Mouse (Mus musculus) bone marrow, adult 2 months (tissue): ENCODE results near the gene Sav1. TPM values are rescaled to one million over a fixed set of nuclear protein-coding genes. Genes with fewer than 3 reads are reported as not detected.

Source experiments
- H3K27ac ChIP-seq: fragments of 200-500 bp; 2 replicates; pipeline ENCODE4 v1.5.1; 2012; ENCODE audit warnings: low read depth, mild to moderate bottlenecking, control low read depth, inconsistent platforms, low read length; ENCODE audit not compliant: control insufficient read depth, poor library complexity, insufficient read depth
- H3K4me1 ChIP-seq: fragments of 200-500 bp; 2 replicates; pipeline ENCODE4 v1.6.1; 2011; ENCODE audit warnings: low read length; ENCODE audit not compliant: control insufficient read depth, insufficient read depth
- H3K4me3 ChIP-seq: fragments of 200-500 bp; replicated peaks from 2 replicates; pipeline ENCODE3; 2011; ENCODE audit warnings: mild to moderate bottlenecking, low read depth, low read length, control low read depth; ENCODE audit not compliant: control insufficient read depth
- CTCF ChIP-seq: fragments of 200-500 bp; IDR thresholded peaks from 2 replicates; pipeline ENCODE4 v1.5.1; 2011; ENCODE audit warnings: low read length, control low read depth; ENCODE audit not compliant: control insufficient read depth, insufficient read depth
- POLR2A ChIP-seq: fragments of 200-500 bp; IDR thresholded peaks from 2 replicates; pipeline ENCODE4 v1.6.1; 2011; ENCODE audit warnings: low read depth, mild to moderate bottlenecking, control low read depth, low read length, borderline replicate concordance; ENCODE audit not compliant: control insufficient read depth
- WGBS: fragments of 180-500 bp; shearing (Covaris S2); methylation state at CpG from one replicate; pipeline ENCODE4 v1.1.7; 2018; 5-methylcytosine and 5-hydroxymethylcytosine counted together
- polyA plus RNA-seq: library from polyadenylated mRNA; stranded (reverse); fragments of >200 nt; gene quantifications from 2 replicates; pipeline ENCODE4 v1.2.4, GENCODE M21; 2011; ENCODE audit warnings: low replicate concordance; ENCODE audit not compliant: missing spikeins, insufficient read depth, insufficient read length

Sav1 gene
- polyA plus RNA-seq, 1 experiment = 22.9 TPM

GRCm38 (mm10) chr12:69941655-69942329 lies 45.0 kb downstream of the Sav1 start:
- Histone ChIP-seq H3K4me1 (no peaks in the 10 kb centered on the region), H3K27ac (no peak overlapping the region), H3K4me3 (no peak overlapping the region)
- TF ChIP-seq CTCF (no peak), POLR2A (no peak)
- 73% methylated on average over 1 of the region's 1 CpGs for WGBS

DNA sequence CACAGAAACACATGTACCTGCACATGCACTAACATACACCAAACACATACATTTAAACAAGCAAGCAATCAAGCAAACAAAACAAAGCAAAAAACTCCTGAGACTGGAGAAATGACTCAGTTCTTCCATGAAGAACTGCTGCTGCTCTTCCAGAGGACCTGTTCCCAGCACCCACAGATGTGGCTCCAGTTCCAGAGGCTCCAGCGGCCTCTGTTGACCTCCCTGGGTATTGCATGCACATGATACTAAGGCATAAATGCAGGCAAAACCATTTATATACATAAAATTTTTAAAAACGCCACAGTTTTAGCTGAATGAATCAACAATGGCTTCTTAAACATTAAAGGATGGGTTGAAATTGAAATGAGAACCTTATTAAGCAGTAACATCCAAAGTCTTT lies 47.5 kb downstream of the Sav1 start:
- H3K4me1 ChIP-seq = no peaks in the 10 kb centered on the region
- 77% methylated on average over 2 of the region's 2 CpGs for WGBS
- H3K4me3 ChIP-seq = no peak overlapping the region
- H3K27ac ChIP-seq = no peak overlapping the region
- TF ChIP-seq CTCF (no peak), POLR2A (no peak)

DNA sequence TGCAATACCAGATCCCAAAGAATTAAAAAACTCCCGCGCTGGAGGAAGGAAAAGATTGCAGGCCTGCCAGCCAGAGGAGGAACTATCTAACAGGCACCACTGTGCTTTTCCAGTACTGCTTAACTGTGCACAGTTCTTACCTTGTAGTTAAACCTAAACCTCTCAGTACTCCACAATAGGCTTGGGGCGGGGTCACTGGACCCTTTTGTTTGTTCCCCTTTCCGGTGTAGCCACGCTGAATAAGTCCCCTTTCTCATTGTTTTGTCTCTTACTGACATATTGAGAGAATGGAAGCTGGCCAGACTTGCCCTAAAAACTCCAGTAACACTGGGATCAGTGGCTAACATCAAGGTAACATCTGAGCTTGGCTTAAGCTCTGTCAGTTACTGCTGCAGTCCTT lies 49.1 kb downstream of the Sav1 start:
- Histone ChIP-seq H3K27ac (no peak overlapping the region), H3K4me1 (no peaks in the 10 kb centered on the region), H3K4me3 (no peak overlapping the region)
- 60% methylated on average over 5 of the region's 5 CpGs for WGBS
- no peak for TF ChIP-seq CTCF
- TF ChIP-seq POLR2A = no peak

DNA sequence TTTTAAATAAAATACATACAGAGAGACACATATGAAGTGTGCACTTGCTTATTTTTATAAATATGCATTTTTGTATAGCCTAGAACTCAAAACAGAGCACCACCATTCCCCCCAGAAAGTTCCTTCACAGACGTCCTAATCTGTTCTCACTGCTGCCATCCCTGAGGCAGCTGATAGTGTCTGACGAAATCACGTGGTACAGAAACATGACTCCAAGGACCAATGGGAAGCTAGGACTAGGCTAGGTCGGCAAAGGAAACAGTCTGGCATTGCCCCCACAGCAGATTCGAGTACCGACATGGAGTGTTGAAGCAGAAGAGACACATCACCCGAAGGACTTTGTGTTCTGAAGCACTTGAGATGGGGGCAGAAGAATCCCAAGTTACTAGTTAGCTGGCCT lies 60.1 kb downstream of the Sav1 start:
- WGBS = 49% methylated on average over 7 of the region's 7 CpGs
- no peak overlapping the region for H3K4me3 ChIP-seq

DNA sequence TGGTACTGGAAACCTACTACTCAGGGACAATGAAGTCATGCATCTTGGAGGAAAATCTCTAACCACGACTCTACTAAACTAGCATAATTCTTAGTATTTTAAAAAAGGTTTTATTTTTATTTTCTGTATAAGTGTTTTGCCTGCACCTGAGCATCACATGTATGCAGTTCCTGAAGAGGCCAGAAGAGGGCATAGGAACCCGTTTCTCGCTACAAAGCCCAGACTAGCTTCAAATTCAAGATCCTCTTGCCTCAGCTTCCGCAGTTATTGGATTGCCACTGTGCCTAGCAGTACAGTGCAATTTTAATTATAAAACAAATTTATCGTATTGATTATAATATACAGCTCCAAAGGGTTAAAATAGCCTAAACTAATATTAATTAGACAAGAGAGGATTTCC lies 62.8 kb downstream of the Sav1 start:
- no peaks in the 10 kb centered on the region for H3K4me1 ChIP-seq
- no peak overlapping the region for H3K4me3 ChIP-seq
- 9% methylated on average over 5 of the region's 5 CpGs for WGBS
- no peak for TF ChIP-seq POLR2A
- no peak overlapping the region for H3K27ac ChIP-seq

More for the DNA sequence above, 60.1 kb downstream of the Sav1 start:
- Histone ChIP-seq H3K4me1 (no peaks in the 10 kb centered on the region), H3K27ac (no peak overlapping the region)
- TF ChIP-seq CTCF (no peak), POLR2A (no peak)

GRCm38 (mm10) chr12:69923603-69924002 lies 63.2 kb downstream of the Sav1 start:
- 46% methylated on average over 3 of the region's 3 CpGs for WGBS
- Histone ChIP-seq H3K4me1 (no peaks in the 10 kb centered on the region), H3K27ac (no peak overlapping the region), H3K4me3 (no peak overlapping the region)
- TF ChIP-seq POLR2A (no peak), CTCF (no peak)

- H3K4me3 ChIP-seq = no peak overlapping the region
- no peak overlapping the region for H3K27ac ChIP-seq
- whole genome bisulfite sequencing = 72% methylated on average over 3 of the region's 3 CpGs
- no peaks in the 10 kb centered on the region for H3K4me1 ChIP-seq
- TF ChIP-seq CTCF (no peak), POLR2A (no peak)
These were observed 63.7 kb downstream of the Sav1 start for GRCm38 (mm10) chr12:69923128-69923527.

DNA sequence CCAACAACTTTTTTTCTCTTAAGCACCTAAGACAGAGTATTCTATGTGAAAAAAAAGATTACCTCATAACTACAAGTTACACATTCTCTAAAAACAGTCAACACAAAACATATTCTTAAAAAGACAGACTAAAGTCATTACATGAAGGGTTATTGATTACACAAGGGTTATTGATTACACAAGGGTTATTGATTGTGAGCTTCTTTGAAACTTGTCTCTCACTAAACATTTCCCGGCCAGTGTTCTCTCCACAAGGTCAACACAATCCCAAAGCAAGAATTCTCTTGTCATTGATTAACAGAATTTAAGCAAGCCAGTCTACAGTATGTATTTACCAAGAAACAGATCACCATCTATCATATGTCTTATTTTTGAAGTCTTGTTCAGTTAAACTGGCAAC lies 64.7 kb downstream of the Sav1 start:
- no peak overlapping the region for H3K27ac ChIP-seq
- H3K4me1 ChIP-seq = no peaks in the 10 kb centered on the region
- no peak overlapping the region for H3K4me3 ChIP-seq
- TF ChIP-seq POLR2A = no peak
- no peak for TF ChIP-seq CTCF
- 81% methylated on average over 1 of the region's 1 CpGs for WGBS

DNA sequence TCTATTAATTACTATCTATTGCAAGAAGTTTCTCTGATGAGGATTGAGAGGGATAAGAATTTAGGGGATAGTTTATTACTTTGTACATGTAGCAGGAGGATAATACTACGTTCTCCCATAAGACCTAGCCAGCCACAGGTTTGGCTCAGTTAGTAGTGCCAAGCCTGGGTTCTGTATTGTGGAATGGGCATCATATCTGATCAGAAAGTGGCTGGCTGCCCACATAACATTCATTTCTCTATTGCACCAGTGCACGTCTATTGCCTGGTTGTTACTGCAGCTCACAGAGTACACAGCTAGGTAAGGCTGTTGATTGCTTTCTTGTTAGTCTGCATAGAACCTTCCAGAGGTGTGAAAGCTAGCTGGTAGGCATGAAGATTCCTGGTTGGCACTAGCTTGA lies 68.9 kb downstream of the Sav1 start:
- H3K4me1 ChIP-seq = no peaks in the 10 kb centered on the region
- H3K27ac ChIP-seq = no peak overlapping the region
- no peak for TF ChIP-seq POLR2A
- no peak for TF ChIP-seq CTCF
- 68% methylated on average over 2 of the region's 2 CpGs for WGBS
- H3K4me3 ChIP-seq = no peak overlapping the region

Other genes with a start within 250 kb of the Sav1 start
- 3.9 and 5.0 TPM in 2 replicates for gene Cdkl1, start 195.7 kb downstream of the Sav1 start, polyA plus RNA-seq
- gene Atl1, start 94.4 kb downstream of the Sav1 start, polyA plus RNA-seq = 0.50 and 2.7 TPM in 2 replicates
- 21.5 and 25.7 TPM in 2 replicates for gene Map4k5, start 93.8 kb downstream of the Sav1 start, polyA plus RNA-seq
- gene Nin, start 126.7 kb upstream of the Sav1 start, polyA plus RNA-seq = 19.3 and 28.5 TPM in 2 replicates
- gene Abhd12b, start 167.1 kb upstream of the Sav1 start, polyA plus RNA-seq = 1.6 TPM in 1 of 2 replicates, not detected in the other
- 54.4 and 101 TPM in 2 replicates for gene Pygl, start 244.5 kb upstream of the Sav1 start, polyA plus RNA-seq